Mouse (Mus musculus): ENCODE results near the gene Arhgap17.

- TF ChIP-seq CTCF (IDR thresholded peaks at IDR 0.05; ENCODE audit: low read depth) (no peak), EP300 (IDR thresholded peaks at IDR 0.05; ENCODE audit: low read depth) (no peak)
These were observed 75.8 kb downstream of the Arhgap17 start for GRCm38 (mm10) chr7:123293898-123294297.
